Mouse (Mus musculus): ENCODE measurements around the gene Dao. TPM values are rescaled to one million over a fixed set of nuclear protein-coding genes. Genes with fewer than 3 reads are reported as not detected.

Gene Dao
- 0.71 TPM for polyA plus RNA-seq (2017; shearing (Covaris generic))

GRCm38 (mm10) chr5:114003542-114003941, at the start of gene Dao:
Gene Dao (plus strand): TSS chr5:114003703.

GRCm38 (mm10) chr5:113993487-113994465, 9.7 kb upstream of the Dao start, which contains the start of gene Ssh1:
Gene Ssh1 (minus strand): TSS chr5:113993894.

GRCm38 (mm10) chr5:114065161-114065560, 61.7 kb downstream of the Dao start, which contains the start of gene Usp30:
Gene Usp30 (plus strand): TSS chr5:114065461.

Other genes starting within 250 kb of the Dao start
- gene Sart3, start 231.2 kb upstream of the Dao start, polyA plus RNA-seq (2017; shearing (Covaris generic)), result 35.2 TPM
- 16.8 TPM for gene Iscu, start 231.0 kb upstream of the Dao start, polyA plus RNA-seq (2017; shearing (Covaris generic))
- gene Tmem119, start 203.2 kb upstream of the Dao start, polyA plus RNA-seq (2017; shearing (Covaris generic)), result not detected
- gene Selplg, start 171.1 kb upstream of the Dao start, polyA plus RNA-seq (2017; shearing (Covaris generic)), result 975 TPM
- gene Coro1c, start 94.9 kb upstream of the Dao start, polyA plus RNA-seq (2017; shearing (Covaris generic)), result 95.9 TPM
- gene Ssh1, start 9.8 kb upstream of the Dao start, polyA plus RNA-seq (2017; shearing (Covaris generic)), result 19.3 TPM
- 1.6 TPM for gene Usp30, start 61.8 kb downstream of the Dao start, polyA plus RNA-seq (2017; shearing (Covaris generic))
- 0.20 TPM for gene Svop, start 87.9 kb downstream of the Dao start, polyA plus RNA-seq (2017; shearing (Covaris generic))
- gene Alkbh2, start 124.5 kb downstream of the Dao start, polyA plus RNA-seq (2017; shearing (Covaris generic)), result 20.8 TPM
- gene Ung, start 126.7 kb downstream of the Dao start, polyA plus RNA-seq (2017; shearing (Covaris generic)), result 1.5 TPM
- 0.99 TPM for gene Acacb, start 142.8 kb downstream of the Dao start, polyA plus RNA-seq (2017; shearing (Covaris generic))

All from CD4-positive, CD25-positive, alpha-beta regulatory T cell, adult 9 weeks (primary cell).